Mouse (Mus musculus) mesoderm, embryonic 11.5 days (tissue): Measurements from ENCODE around the gene Wdr73.

Experiments
- DNase-seq: peaks from one replicate; pipeline ENCODE4 v3.0.0-alpha.2; 2012; ENCODE audit warnings: low read depth, low spot score

Wdr73 gene

GRCm38 (mm10) chr7:80894815-80895519 is 6.1 kb downstream of the Wdr73 start:
- DNase-seq, result no peak

GRCm38 (mm10) chr7:80894196-80894595 is 6.9 kb downstream of the Wdr73 start:
- DNase-seq, result no peak

GRCm38 (mm10) chr7:80893753-80894129 is 7.3 kb downstream of the Wdr73 start:
- no peak for DNase-seq

- no peak for DNase-seq
Observed at GRCm38 (mm10) chr7:80893086-80893752, 7.8 kb downstream of the Wdr73 start.

- DNase-seq, result no peak
Observed at GRCm38 (mm10) chr7:80889841-80890241, 11.2 kb downstream of the Wdr73 start.

GRCm38 (mm10) chr7:80889021-80889511 is 12.0 kb downstream of the Wdr73 start:
- DNase-seq, result peak; percentile 59

GRCm38 (mm10) chr7:80888595-80888994 is 12.5 kb downstream of the Wdr73 start:
- DNase-seq, result no peak

GRCm38 (mm10) chr7:80885666-80886065 is 15.4 kb downstream of the Wdr73 start:
- no peak for DNase-seq

GRCm38 (mm10) chr7:80882830-80883505 is 18.1 kb downstream of the Wdr73 start:
- peak; percentile 77 for DNase-seq

GRCm38 (mm10) chr7:80875727-80876126 is 25.3 kb downstream of the Wdr73 start:
- no peak for DNase-seq

- no peak for DNase-seq
Observed at GRCm38 (mm10) chr7:80873631-80874030, 27.4 kb downstream of the Wdr73 start.

- no peak for DNase-seq
Observed at GRCm38 (mm10) chr7:80873038-80873437, 28.0 kb downstream of the Wdr73 start.

- no peak for DNase-seq
Observed at GRCm38 (mm10) chr7:80868686-80869085, 32.4 kb downstream of the Wdr73 start.

GRCm38 (mm10) chr7:80866514-80867147 is 34.4 kb downstream of the Wdr73 start:
- DNase-seq, result no peak

- no peak for DNase-seq
Observed at GRCm38 (mm10) chr7:80865521-80865920, 35.5 kb downstream of the Wdr73 start.

- DNase-seq, result no peak
Observed at GRCm38 (mm10) chr7:80864831-80865230, 36.2 kb downstream of the Wdr73 start.

- DNase-seq, result no peak
Observed at GRCm38 (mm10) chr7:80864151-80864550, 36.9 kb downstream of the Wdr73 start.

GRCm38 (mm10) chr7:80863520-80863919 is 37.5 kb downstream of the Wdr73 start:
- no peak for DNase-seq

- DNase-seq, result no peak
Observed at GRCm38 (mm10) chr7:80862475-80862874, 38.6 kb downstream of the Wdr73 start.

GRCm38 (mm10) chr7:80860729-80861274 is 40.3 kb downstream of the Wdr73 start, which contains the start of gene Zscan2:
TSS of gene Zscan2 (plus strand) at chr7:80860920.
- DNase-seq, result peak; percentile 96

GRCm38 (mm10) chr7:80860227-80860626 is 40.8 kb downstream of the Wdr73 start:
- DNase-seq, result peak; percentile 80

- DNase-seq, result peak; percentile 73
Observed at GRCm38 (mm10) chr7:80857181-80857580, 43.9 kb downstream of the Wdr73 start.
